Mouse (Mus musculus): Measurements from ENCODE around the gene Tbc1d19.

DNA sequence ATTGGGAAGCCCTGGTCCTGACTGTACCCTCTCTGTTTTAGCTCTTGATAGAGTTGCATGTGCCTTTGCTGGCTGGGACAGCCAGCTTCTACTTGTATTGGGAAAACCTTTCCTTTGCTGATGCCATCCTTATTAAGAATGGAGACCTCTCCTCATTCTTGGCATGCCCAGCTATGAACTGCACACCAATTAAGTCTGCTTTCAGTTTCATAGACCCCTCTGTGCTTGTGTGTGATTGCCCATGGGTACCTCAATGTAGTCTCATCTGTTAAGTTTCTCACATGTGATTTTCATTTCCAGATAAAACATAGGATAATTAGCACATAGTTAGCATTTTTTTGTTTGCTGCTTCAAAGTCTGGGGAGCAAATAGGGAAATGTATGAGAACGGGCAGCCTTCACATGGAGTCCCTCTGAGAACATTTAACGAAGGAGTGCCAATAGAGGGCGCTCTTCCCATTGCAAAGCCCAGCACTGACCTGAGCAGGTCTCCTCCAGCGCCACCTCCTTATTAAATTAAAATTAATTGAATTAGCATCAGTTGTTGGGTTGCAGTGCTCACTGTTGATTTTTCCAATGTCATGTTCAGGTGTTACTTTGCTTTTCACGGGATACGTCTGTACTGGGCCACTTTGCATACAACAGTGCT, 62.4 kb downstream of the Tbc1d19 start:
- TF ChIP-seq TAL1 (conservative IDR thresholded peaks at IDR 0.05; ENCODE audit: low read depth, low read length) (no peak), CTCF (IDR thresholded peaks at IDR 0.05; ENCODE audit: low read depth, low read length) (peak; percentile 56), GATA2 (IDR thresholded peaks at IDR 0.05; ENCODE audit: borderline replicate concordance, low read depth, low read length) (no peak), POLR2AphosphoS5 (IDR thresholded peaks at IDR 0.05; ENCODE audit: insufficient replicate concordance, low read depth, low read length) (no peak), GATA1 (IDR thresholded peaks at IDR 0.05; ENCODE audit: borderline replicate concordance, low read length) (no peak)
